Mouse (Mus musculus) inflammation-experienced regulatory T-cells, adult 16 weeks (primary cell): ENCODE data around the gene Sap25. TPM values are rescaled to one million over a fixed set of nuclear protein-coding genes. Genes with fewer than 3 reads are reported as not detected.

Experiments used
- polyA plus RNA-seq: library from polyadenylated mRNA; unstranded; fragments of 100-300 nt; shearing (Covaris generic); gene quantifications from one replicate; pipeline ENCODE4 v1.2.1, GENCODE M21; 2017

Gene Sap25
- polyA plus RNA-seq: 164 TPM

DNA sequence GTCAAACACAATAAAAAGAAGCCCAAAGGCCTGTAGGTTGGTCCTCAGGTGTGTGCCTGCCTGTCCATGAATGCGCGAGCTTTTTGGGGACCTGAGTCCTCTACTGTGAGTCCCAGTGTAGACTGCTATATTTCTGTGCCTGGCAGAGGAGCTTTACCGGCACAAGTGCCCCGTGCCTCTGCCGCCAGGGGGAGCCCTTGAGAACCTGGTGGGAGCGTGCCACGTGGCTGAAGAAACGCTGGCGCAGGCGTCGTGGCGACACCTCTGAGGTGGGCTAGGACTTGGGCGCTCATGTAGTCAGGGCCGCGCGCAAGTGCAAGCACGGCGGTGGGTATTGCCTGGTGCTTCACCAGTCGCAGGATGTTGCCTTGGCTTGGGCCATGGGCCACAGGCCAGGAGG is at the start of gene Sap25:
Gene Sap25 (plus strand): TSS at position 281 of the 400 bp plus-strand sequence.

GRCm38 (mm10) chr5:137600619-137601364 is 40.3 kb upstream of the Sap25 start, which contains the start of gene Mospd3:
TSS of gene Mospd3 (minus strand) at chr5:137601058.

DNA sequence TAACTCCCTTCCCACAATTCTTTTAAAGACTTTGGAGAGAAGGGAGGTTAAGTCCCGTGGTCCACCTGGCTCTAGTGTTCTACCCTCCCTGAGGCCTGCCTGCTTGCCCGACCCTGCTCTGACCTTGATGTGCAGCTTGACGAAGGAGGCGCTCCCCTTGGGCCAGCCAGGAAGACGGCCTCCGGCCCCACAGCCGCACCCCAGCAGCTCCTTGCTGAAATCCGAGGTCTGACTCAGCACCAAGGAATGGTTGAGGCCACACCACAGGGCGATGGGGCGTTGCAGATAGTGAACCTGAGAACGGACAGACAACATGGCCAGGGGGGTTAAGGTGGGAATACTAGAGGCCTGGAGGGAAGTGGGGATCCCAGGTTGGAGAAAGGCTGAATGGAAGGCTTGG is 27.6 kb upstream of the Sap25 start, which contains the start of gene Pcolce:
Gene Pcolce (minus strand): TSS at position 235 of the 400 bp plus-strand sequence.

GRCm38 (mm10) chr5:137628498-137629305 is 12.4 kb upstream of the Sap25 start, which contains the start of the genes Fbxo24, Lrch4 and Gm20605:
TSS of gene Fbxo24 (minus strand) at chr5:137629002.
TSS of gene Lrch4 (plus strand) at chr5:137629121.
TSS of gene Gm20605 (plus strand) at chr5:137629175.

GRCm38 (mm10) chr5:137645652-137646091 is 4.5 kb downstream of the Sap25 start, which contains the start of gene Irs3:
TSS of gene Irs3 (minus strand) at chr5:137645714.

DNA sequence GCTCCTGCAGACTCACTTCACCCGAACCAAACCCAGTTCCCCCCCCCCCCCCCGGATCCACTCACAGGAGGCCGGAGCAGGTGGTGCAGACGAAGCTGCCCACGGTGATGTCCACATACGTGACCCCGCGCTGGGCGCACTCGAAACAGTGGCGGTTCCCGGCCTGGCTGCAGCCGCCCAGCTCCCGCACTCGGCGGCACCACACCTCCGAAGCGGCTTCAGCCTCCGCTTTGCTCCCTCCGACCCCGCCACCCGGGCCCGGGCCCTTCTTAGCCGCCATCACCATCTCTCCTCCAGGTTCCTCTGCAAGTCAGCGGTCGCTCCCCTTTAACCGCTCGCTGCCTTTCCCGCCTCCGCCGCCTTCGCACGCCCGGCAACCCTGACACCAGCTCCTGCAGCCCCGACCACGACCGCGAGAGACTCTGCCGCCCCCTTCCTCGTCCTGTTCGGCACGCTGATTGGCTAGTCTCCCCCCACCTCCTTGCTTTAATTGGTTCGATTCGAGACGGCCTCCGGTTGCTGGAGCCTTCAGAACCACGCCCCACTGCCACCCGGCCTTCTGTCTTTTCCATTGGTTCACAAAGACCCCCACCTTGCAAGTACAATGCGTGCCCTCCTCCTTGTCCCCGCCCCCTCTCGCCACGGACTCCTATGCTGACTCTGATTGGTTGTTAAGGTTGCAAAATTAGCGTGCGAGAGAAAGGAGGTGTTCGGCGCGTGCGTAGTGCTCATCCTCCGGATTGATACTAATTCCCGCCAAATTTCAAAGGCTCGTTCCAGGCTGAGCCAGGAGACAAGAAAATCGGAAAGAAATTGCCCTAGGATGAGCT is 43.4 kb downstream of the Sap25 start, which contains the start of gene Agfg2:
Gene Agfg2 (minus strand): TSS at position 433 of the 830 bp plus-strand sequence.

Other genes starting within 250 kb of the Sap25 start
- gene Zan, start 164.3 kb upstream of the Sap25 start, polyA plus RNA-seq: 0.67 TPM
- gene Pop7, start 138.8 kb upstream of the Sap25 start, polyA plus RNA-seq: 48.1 TPM
- gene Gigyf1, start 122.8 kb upstream of the Sap25 start, polyA plus RNA-seq: 3.9 TPM
- gene Epo, start 108.1 kb upstream of the Sap25 start, polyA plus RNA-seq: not detected
- 205 TPM for gene Gnb2, start 107.8 kb upstream of the Sap25 start, polyA plus RNA-seq
- not detected for gene Actl6b, start 87.8 kb upstream of the Sap25 start, polyA plus RNA-seq
- 0.39 TPM for gene Tfr2, start 71.5 kb upstream of the Sap25 start, polyA plus RNA-seq
- 99.5 TPM for gene Mospd3, start 40.3 kb upstream of the Sap25 start, polyA plus RNA-seq
- gene Pcolce, start 27.6 kb upstream of the Sap25 start, polyA plus RNA-seq: 2.4 TPM
- gene Fbxo24, start 12.3 kb upstream of the Sap25 start, polyA plus RNA-seq: 0.93 TPM
- 383 TPM for gene Lrch4, start 12.2 kb upstream of the Sap25 start, polyA plus RNA-seq
- 98.4 TPM for gene Gm20605, start 12.2 kb upstream of the Sap25 start, polyA plus RNA-seq
- gene Irs3, start 4.4 kb downstream of the Sap25 start, polyA plus RNA-seq: not detected
- gene Agfg2, start 43.4 kb downstream of the Sap25 start, polyA plus RNA-seq: 35.1 TPM
- 0.57 TPM for gene Nyap1, start 100.3 kb downstream of the Sap25 start, polyA plus RNA-seq
- gene Tsc22d4, start 104.4 kb downstream of the Sap25 start, polyA plus RNA-seq: 412 TPM
- 39.6 TPM for gene Ppp1r35, start 137.5 kb downstream of the Sap25 start, polyA plus RNA-seq
- gene Mepce, start 146.3 kb downstream of the Sap25 start, polyA plus RNA-seq: 17.5 TPM
- gene Zcwpw1, start 146.5 kb downstream of the Sap25 start, polyA plus RNA-seq: 8.9 TPM
- gene Pilra, start 194.9 kb downstream of the Sap25 start, polyA plus RNA-seq: 2.7 TPM
- 3.6 TPM for gene Pilrb1, start 216.8 kb downstream of the Sap25 start, polyA plus RNA-seq
- 2.2 TPM for gene Pilrb2, start 230.5 kb downstream of the Sap25 start, polyA plus RNA-seq